Mouse (Mus musculus) stomach, embryonic 16.5 days (tissue): ENCODE measurements around the gene Iqsec1. TPM values are rescaled to one million over a fixed set of nuclear protein-coding genes. Genes with fewer than 3 reads are reported as not detected.

Source experiments
- ATAC-seq: fragments of 200-750 bp; cut with Nextera tagmentation; 2 replicates; pipeline ENCODE4 v1.8.0; 2017; ENCODE audit warnings: moderate number of reproducible peaks, moderate TSS enrichment; ENCODE audit not compliant: insufficient read depth, low FRiP score
- H3K27ac ChIP-seq: fragments of 300-500 bp; sonication (generic); 2 replicates; pipeline ENCODE4 v1.5.1; 2014; ENCODE audit warnings: low read length
- H3K27me3 ChIP-seq: fragments of 300-500 bp; sonication (generic); 2 replicates; pipeline ENCODE4 v1.6.1; 2014; ENCODE audit warnings: low read length, control low read depth, mixed read lengths; ENCODE audit not compliant: control insufficient read depth, insufficient read depth
- H3K36me3 ChIP-seq: fragments of 300-500 bp; sonication (generic); 2 replicates; pipeline ENCODE4 v1.6.1; 2014; ENCODE audit warnings: low read length; ENCODE audit not compliant: control insufficient read depth, insufficient read depth
- H3K4me1 ChIP-seq: fragments of 300-500 bp; sonication (generic); 2 replicates; pipeline ENCODE4 v1.6.1; 2014; ENCODE audit warnings: low read length, control low read depth, mixed read lengths; ENCODE audit not compliant: control insufficient read depth, insufficient read depth
- H3K4me2 ChIP-seq: fragments of 300-500 bp; sonication (generic); 2 replicates; pipeline ENCODE4 v1.6.1; 2014; ENCODE audit warnings: low read depth, low read length, mixed read lengths
- H3K4me3 ChIP-seq: fragments of 300-500 bp; sonication (generic); replicated peaks from 2 replicates; pipeline ENCODE4 v1.5.1; 2014; ENCODE audit warnings: mild to moderate bottlenecking, low read length
- H3K9ac ChIP-seq: fragments of 300-500 bp; sonication (generic); 2 replicates; pipeline ENCODE4 v1.6.1; 2014; ENCODE audit warnings: low read length
- H3K9me3 ChIP-seq: fragments of 300-500 bp; sonication (generic); replicated peaks from 2 replicates; pipeline ENCODE4 v1.6.1; 2016; ENCODE audit warnings: low read length, control low read depth; ENCODE audit not compliant: control insufficient read depth
- WGBS: fragments of 180-500 bp; shearing (Covaris S2); extraction: QIAGEN DNeasy Blood & Tissue Kit; methylation state at CpG from one replicate; pipeline ENCODE4 v1.1.7; 2014; 5-methylcytosine and 5-hydroxymethylcytosine counted together
- polyA plus RNA-seq: library from polyadenylated mRNA; unstranded; fragments of >200 nt; fragmentation: Nextera tagmentation; extraction: Ambion mirVana; gene quantifications from 2 replicates; pipeline ENCODE4 v1.2.1, GENCODE M21; 2015

Gene Iqsec1
- polyA plus RNA-seq, 1 experiment from 2014 or later, result 8.3 TPM

GRCm38 (mm10) chr6:90847523-90847922, 141.0 kb downstream of the Iqsec1 start:
- 74% methylated on average over 2 of the region's 2 CpGs for WGBS
- Histone ChIP-seq H3K27ac (no peak overlapping the region), H3K4me2 (no peak overlapping the region), H3K36me3 (no peaks in the 10 kb centered on the region), H3K9me3 (no peaks in the 10 kb centered on the region), H3K9ac (no peak overlapping the region), H3K4me3 (no peak overlapping the region), H3K27me3 (no peaks in the 10 kb centered on the region), H3K4me1 (no peaks in the 10 kb centered on the region)
- ATAC-seq, result no peak

DNA sequence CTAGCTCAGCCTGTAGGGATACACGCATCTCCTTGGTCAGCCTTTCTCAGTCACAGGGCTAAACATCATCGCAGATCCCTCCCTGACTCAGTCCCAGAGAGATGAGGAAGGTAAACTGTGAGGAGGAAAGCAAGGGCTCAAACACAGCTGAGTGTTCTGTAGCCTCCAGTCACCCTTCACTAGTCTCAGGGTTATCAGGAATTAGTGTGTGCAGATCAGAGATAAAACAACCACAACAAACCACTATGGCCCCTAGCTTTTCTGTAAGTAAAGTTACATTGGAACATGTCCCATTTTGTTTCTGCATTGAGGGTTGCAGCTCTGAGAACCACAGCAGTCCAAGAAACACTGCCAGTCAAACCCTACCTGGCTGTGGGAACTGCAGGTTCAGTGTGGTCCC, 148.5 kb downstream of the Iqsec1 start:
- Histone ChIP-seq H3K9me3 (no peaks in the 10 kb centered on the region), H3K27ac (no peak overlapping the region), H3K27me3 (no peaks in the 10 kb centered on the region), H3K4me1 (no peaks in the 10 kb centered on the region), H3K36me3 (no peaks in the 10 kb centered on the region), H3K9ac (no peak overlapping the region), H3K4me3 (no peak overlapping the region), H3K4me2 (no peak overlapping the region)
- ATAC-seq, result no peak
- WGBS, result 83% methylated on average over 2 of the region's 2 CpGs

DNA sequence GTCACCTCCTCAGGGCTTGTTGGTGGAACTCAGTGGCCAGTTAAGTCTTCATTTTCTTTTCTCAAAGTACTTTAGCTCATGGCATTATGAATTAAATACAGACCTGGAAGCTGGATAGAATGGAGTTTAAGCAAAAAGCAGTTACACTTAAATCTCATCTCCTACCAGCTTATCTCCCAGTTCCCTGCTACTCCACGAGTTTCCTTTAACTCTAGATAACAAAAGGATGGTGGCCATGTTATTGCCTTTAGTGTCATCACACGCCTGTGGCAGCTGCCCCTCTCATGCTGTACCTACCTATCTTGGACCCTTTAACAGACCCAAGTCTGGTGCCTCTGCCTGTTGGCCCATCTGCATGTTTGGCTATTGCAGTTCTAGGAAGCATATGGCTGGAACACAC, 151.7 kb downstream of the Iqsec1 start:
- H3K9me3 ChIP-seq, result no peaks in the 10 kb centered on the region
- no peak for ATAC-seq
- H3K36me3 ChIP-seq, result no peaks in the 10 kb centered on the region

GRCm38 (mm10) chr6:90829536-90829935, 158.9 kb downstream of the Iqsec1 start:
- Histone ChIP-seq H3K4me2 (no peak overlapping the region), H3K9ac (no peak overlapping the region), H3K4me3 (no peak overlapping the region), H3K4me1 (no peaks in the 10 kb centered on the region), H3K36me3 (no peaks in the 10 kb centered on the region), H3K9me3 (no peaks in the 10 kb centered on the region), H3K27me3 (no peaks in the 10 kb centered on the region), H3K27ac (no peak overlapping the region)
- WGBS, result 79% methylated on average over 6 of the region's 6 CpGs
- ATAC-seq, result no peak

More for the DNA sequence above, 151.7 kb downstream of the Iqsec1 start:
- Histone ChIP-seq H3K9ac (no peak overlapping the region), H3K4me1 (no peaks in the 10 kb centered on the region), H3K4me2 (no peak overlapping the region), H3K4me3 (no peak overlapping the region), H3K27ac (no peak overlapping the region), H3K27me3 (no peaks in the 10 kb centered on the region)
- WGBS, result 53% methylated on average over 2 of the region's 2 CpGs

DNA sequence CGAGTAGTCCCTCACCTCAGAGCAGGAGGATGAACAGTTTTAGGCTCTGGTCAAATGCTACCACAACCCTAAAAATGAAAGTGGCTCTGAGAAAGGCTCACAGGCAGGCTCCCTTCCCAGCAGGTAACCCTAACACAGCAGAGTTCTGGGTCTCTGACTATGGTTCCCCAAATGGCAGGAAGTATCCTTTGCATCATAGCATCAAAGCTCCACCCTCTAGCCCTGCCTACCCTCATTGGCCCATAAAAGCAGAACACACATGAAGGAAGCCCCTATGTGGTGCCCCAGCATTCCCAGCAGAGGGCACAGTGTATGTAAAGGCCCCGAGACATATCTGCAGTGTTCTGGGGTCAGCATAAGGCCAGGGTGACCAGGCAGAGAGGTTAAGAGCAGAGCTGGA, 163.4 kb downstream of the Iqsec1 start:
- Histone ChIP-seq H3K4me2 (no peak overlapping the region), H3K9ac (no peak overlapping the region), H3K36me3 (no peaks in the 10 kb centered on the region), H3K4me1 (no peaks in the 10 kb centered on the region), H3K9me3 (no peaks in the 10 kb centered on the region), H3K27ac (no peak overlapping the region), H3K27me3 (no peaks in the 10 kb centered on the region), H3K4me3 (no peak overlapping the region)
- ATAC-seq, result no peak
- 65% methylated on average over 2 of the region's 2 CpGs for WGBS

DNA sequence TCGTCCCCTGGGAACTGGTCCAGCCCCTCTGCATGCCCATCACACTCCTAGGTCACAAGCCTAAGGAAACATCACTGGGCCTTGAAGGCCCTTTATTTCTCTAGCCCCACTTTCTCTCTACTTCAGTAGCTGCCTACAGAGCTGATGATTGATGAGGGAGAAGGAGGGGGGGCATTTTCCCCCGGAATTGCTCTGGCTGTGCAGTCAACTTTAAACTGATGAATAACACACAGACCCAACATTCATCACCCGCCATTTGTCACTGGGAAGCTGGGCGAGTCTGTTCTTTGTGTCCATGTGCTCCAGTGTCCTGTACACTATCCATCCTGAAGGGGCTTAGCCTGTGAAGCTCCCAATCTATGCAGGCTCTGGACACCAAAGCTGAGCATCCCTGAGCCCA, 165.2 kb downstream of the Iqsec1 start:
- Histone ChIP-seq H3K4me2 (no peak overlapping the region), H3K36me3 (no peaks in the 10 kb centered on the region), H3K9me3 (no peaks in the 10 kb centered on the region), H3K4me1 (no peaks in the 10 kb centered on the region), H3K27ac (no peak overlapping the region), H3K9ac (no peak overlapping the region), H3K4me3 (no peak overlapping the region), H3K27me3 (no peaks in the 10 kb centered on the region)
- WGBS, result 27% methylated on average over 4 of the region's 4 CpGs
- no peak for ATAC-seq

DNA sequence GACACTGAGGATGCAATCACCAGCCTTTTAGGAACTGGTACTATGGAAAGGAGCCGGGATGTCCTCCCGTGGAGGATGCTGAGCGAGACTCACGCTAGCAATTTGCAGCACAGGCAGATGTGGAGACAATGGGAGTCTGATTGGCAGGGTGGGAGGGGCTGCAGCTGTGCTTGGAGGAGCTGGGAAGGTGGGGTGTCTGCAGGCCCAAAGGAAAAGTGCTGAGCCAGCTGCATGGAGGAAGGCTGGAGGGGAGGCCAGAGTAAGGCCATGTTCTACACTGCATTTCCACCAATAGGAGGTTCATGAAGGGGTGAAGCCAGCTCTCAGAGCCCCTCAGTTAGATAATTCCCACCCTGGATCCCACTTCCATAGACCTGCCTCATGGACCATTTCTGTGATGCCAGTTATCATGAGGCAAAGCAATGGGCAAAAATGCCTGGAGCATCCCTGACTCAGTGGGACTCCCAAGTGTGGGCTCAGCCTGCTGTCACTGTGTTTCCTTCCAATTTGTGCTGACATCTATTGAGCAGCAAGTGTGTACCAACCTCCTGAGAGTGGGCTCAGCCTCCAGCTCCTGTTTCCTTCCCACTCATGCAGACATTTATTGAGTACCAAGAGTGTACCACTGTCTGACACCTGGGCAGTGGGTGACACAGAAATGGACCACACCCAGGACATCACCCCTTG, 166.4 kb downstream of the Iqsec1 start:
- H3K9me3 ChIP-seq, result no peaks in the 10 kb centered on the region
- no peaks in the 10 kb centered on the region for H3K36me3 ChIP-seq
- no peaks in the 10 kb centered on the region for H3K27me3 ChIP-seq
- H3K4me2 ChIP-seq, result no peak overlapping the region
- ATAC-seq, result no peak
- no peak overlapping the region for H3K9ac ChIP-seq
- H3K27ac ChIP-seq, result no peak overlapping the region
- H3K4me3 ChIP-seq, result no peak overlapping the region
- WGBS, result 69% methylated on average over 4 of the region's 4 CpGs
- H3K4me1 ChIP-seq, result no peaks in the 10 kb centered on the region

DNA sequence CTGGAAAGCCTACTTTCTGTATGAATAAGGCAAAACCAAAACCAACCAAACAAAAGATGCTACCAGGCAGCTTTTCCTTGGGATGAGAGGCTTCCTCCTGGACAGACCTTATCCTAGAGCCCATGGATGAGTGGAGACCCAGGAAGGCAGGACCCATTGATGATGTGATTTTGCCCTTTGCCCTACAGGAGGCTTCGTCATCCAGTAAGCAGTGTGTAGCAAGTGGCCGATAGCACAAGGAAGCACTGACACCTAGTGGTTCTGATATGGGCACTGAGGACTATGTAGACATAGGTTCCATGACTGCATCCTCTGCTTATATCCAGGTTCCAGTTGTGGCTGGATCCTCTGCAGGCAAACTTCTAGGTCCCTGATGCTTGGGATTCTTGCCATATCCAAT, 168.6 kb downstream of the Iqsec1 start:
- H3K4me1 ChIP-seq, result no peaks in the 10 kb centered on the region
- H3K9me3 ChIP-seq, result no peaks in the 10 kb centered on the region
- no peaks in the 10 kb centered on the region for H3K27me3 ChIP-seq
- 58% methylated on average over 2 of the region's 2 CpGs for WGBS
- no peak overlapping the region for H3K9ac ChIP-seq
- H3K36me3 ChIP-seq, result no peaks in the 10 kb centered on the region
- ATAC-seq, result no peak
- no peak overlapping the region for H3K4me2 ChIP-seq
- H3K4me3 ChIP-seq, result no peak overlapping the region
- no peak overlapping the region for H3K27ac ChIP-seq

DNA sequence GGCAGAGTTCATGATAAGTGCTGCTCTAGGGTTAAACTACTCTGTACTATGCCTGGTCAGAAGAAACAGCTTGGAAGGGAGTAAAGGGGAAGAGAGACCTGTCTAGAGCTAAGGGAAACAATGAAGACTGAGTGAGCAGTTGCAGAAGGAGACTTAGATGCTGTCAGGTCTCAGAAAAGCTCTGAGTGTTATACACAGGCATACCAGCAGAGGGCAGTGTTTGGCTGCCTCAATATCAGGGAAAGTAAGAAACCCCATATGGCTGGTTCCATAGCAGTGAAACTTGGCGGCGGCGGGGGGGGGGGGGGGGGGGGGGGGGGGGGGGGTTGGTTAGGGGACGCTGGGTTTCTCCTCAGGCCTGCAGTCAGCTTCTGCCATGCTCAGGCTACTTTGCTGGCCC, 169.5 kb downstream of the Iqsec1 start:
- no peaks in the 10 kb centered on the region for H3K27me3 ChIP-seq
- no peak overlapping the region for H3K27ac ChIP-seq
- no peak overlapping the region for H3K9ac ChIP-seq
- no peaks in the 10 kb centered on the region for H3K36me3 ChIP-seq
- WGBS, result 0% methylated on average over 1 of the region's 4 CpGs
- no peaks in the 10 kb centered on the region for H3K9me3 ChIP-seq
- ATAC-seq, result no peak
- H3K4me3 ChIP-seq, result no peak overlapping the region
- no peak overlapping the region for H3K4me2 ChIP-seq
- no peaks in the 10 kb centered on the region for H3K4me1 ChIP-seq
